Mouse (Mus musculus) stomach, embryonic 14.5 days (tissue): Measurements from ENCODE around the gene Camkv. TPM values are rescaled to one million over a fixed set of nuclear protein-coding genes. Genes with fewer than 3 reads are reported as not detected.

Experiments used
- ATAC-seq: fragments of 200-750 bp; cut with Nextera tagmentation; 2 replicates; pipeline ENCODE4 v1.8.0; 2017; ENCODE audit warnings: low read depth, moderate TSS enrichment; ENCODE audit not compliant: insufficient number of reproducible peaks, insufficient read depth, low FRiP score
- H3K27ac ChIP-seq: fragments of 300-500 bp; sonication (generic); 2 replicates; pipeline ENCODE4 v1.5.1; 2014; ENCODE audit warnings: mild to moderate bottlenecking, low read length, moderate library complexity, mixed read lengths
- H3K27me3 ChIP-seq: fragments of 300-500 bp; sonication (generic); 2 replicates; pipeline ENCODE4 v1.6.1; 2014; ENCODE audit warnings: low read length, control low read depth, mixed read lengths; ENCODE audit not compliant: control insufficient read depth, insufficient read depth
- H3K36me3 ChIP-seq: fragments of 300-500 bp; sonication (generic); 2 replicates; pipeline ENCODE4 v1.6.1; 2014; ENCODE audit warnings: mild to moderate bottlenecking, control low read depth, low read length, moderate library complexity, mixed read lengths; ENCODE audit not compliant: control insufficient read depth, insufficient read depth
- H3K4me1 ChIP-seq: fragments of 300-500 bp; sonication (generic); 2 replicates; pipeline ENCODE4 v1.6.1; 2014; ENCODE audit warnings: low read length, control low read depth, mixed read lengths; ENCODE audit not compliant: control insufficient read depth, insufficient read depth
- H3K4me2 ChIP-seq: fragments of 300-500 bp; sonication (generic); replicated peaks from 2 replicates; pipeline ENCODE4 v1.6.1; 2014; ENCODE audit warnings: low read depth, low read length, control low read depth
- H3K4me3 ChIP-seq: fragments of 300-500 bp; sonication (generic); 2 replicates; pipeline ENCODE4 v1.5.1; 2014; ENCODE audit warnings: low read depth, low read length, control low read depth
- H3K9ac ChIP-seq: fragments of 300-500 bp; sonication (generic); replicated peaks from 2 replicates; pipeline ENCODE4 v1.6.1; 2014; ENCODE audit warnings: low read depth, mild to moderate bottlenecking, control low read depth, low read length, moderate library complexity, mixed read lengths
- H3K9me3 ChIP-seq: fragments of 300-500 bp; sonication (generic); 2 replicates; pipeline ENCODE4 v1.6.1; 2016; ENCODE audit warnings: low read depth, low read length, control low read depth; ENCODE audit not compliant: control insufficient read depth
- WGBS: fragments of 180-500 bp; shearing (Covaris S2); extraction: QIAGEN DNeasy Blood & Tissue Kit; methylation state at CpG from one replicate; pipeline ENCODE4 v1.1.7; 2014; 5-methylcytosine and 5-hydroxymethylcytosine counted together
- polyA plus RNA-seq: library from polyadenylated mRNA; unstranded; fragments of >200 nt; fragmentation: Nextera tagmentation; extraction: Ambion mirVana; gene quantifications from 2 replicates; pipeline ENCODE4 v1.2.1, GENCODE M21; 2014

The Camkv gene
- polyA plus RNA-seq, 1 experiment from 2014 or later: 1.6 TPM

- H3K4me3 ChIP-seq: no peak overlapping the region
- 53% methylated on average over 5 of the region's 5 CpGs for WGBS
- no peak overlapping the region for H3K27ac ChIP-seq
- no peak for ATAC-seq
- H3K4me1 ChIP-seq: peaks cover 20% of the 10 kb centered on the region
- no peak overlapping the region for H3K9ac ChIP-seq
- H3K4me2 ChIP-seq: no peak overlapping the region
- H3K27me3 ChIP-seq: no peaks in the 10 kb centered on the region
- H3K9me3 ChIP-seq: no peaks in the 10 kb centered on the region
- H3K36me3 ChIP-seq: no peaks in the 10 kb centered on the region
Measured at GRCm38 (mm10) chr9:107927749-107928148, 7.7 kb upstream of the Camkv start.

- H3K9ac ChIP-seq: no peak within 1 kb of the TSS
- H3K36me3 ChIP-seq: no peaks in the 10 kb centered on the region
- H3K4me3 ChIP-seq: no peak within 1 kb of the TSS
- H3K4me2 ChIP-seq: no peak within 1 kb of the TSS
- no peaks in the 10 kb centered on the region for H3K9me3 ChIP-seq
- ATAC-seq: no peak
- peaks cover 20% of the 10 kb centered on the region for H3K4me1 ChIP-seq
- WGBS: 65% methylated on average over 3 of the region's 3 CpGs
- H3K27me3 ChIP-seq: no peaks in the 10 kb centered on the region
- no peak within 1 kb of the TSS for H3K27ac ChIP-seq
Measured at GRCm38 (mm10) chr9:107928169-107928568, 7.3 kb upstream of the Camkv start, which contains the start of gene Actl11. Gene Actl11 (plus strand): TSS chr9:107928469.

GRCm38 (mm10) chr9:107932221-107932620, 3.3 kb upstream of the Camkv start:
- no peak overlapping the region for H3K4me3 ChIP-seq
- no peak overlapping the region for H3K27ac ChIP-seq
- H3K4me2 ChIP-seq: no peak overlapping the region
- no peaks in the 10 kb centered on the region for H3K9me3 ChIP-seq
- H3K36me3 ChIP-seq: no peaks in the 10 kb centered on the region
- no peak for ATAC-seq
- WGBS: 77% methylated on average over 4 of the region's 4 CpGs
- peaks cover 20% of the 10 kb centered on the region for H3K4me1 ChIP-seq
- no peak overlapping the region for H3K9ac ChIP-seq
- 0 out of 2 replicates have a peak, but pooled peaks cover 3% of the 10 kb centered on the region for H3K27me3 ChIP-seq

- no peak for ATAC-seq
- WGBS: 85% methylated on average over 11 of the region's 11 CpGs
- peaks cover 12% of the 10 kb centered on the region; the same call in 1 of the 2 replicates for H3K4me1 ChIP-seq
- no peak overlapping the region for H3K27ac ChIP-seq
- no peaks in the 10 kb centered on the region for H3K9me3 ChIP-seq
- H3K36me3 ChIP-seq: no peaks in the 10 kb centered on the region
- H3K9ac ChIP-seq: no peak overlapping the region
- no peak overlapping the region for H3K4me3 ChIP-seq
- no peak overlapping the region for H3K4me2 ChIP-seq
- H3K27me3 ChIP-seq: 0 out of 2 replicates have a peak, but pooled peaks cover 3% of the 10 kb centered on the region
Measured at GRCm38 (mm10) chr9:107934146-107934545, 1.3 kb upstream of the Camkv start.

GRCm38 (mm10) chr9:107935790-107936214, 328 bp downstream of the Camkv start:
- peak overlapping the region; percentile 52 for H3K4me3 ChIP-seq
- ATAC-seq: no peak
- WGBS: under 1% methylated on average over 41 of the region's 41 CpGs
- no peaks in the 10 kb centered on the region for H3K9me3 ChIP-seq
- H3K4me1 ChIP-seq: peaks cover 12% of the 10 kb centered on the region; the same call in 1 of the 2 replicates
- H3K27me3 ChIP-seq: 0 out of 2 replicates have a peak, but pooled peaks cover 3% of the 10 kb centered on the region
- H3K9ac ChIP-seq: peak overlapping the region; percentile 45
- H3K4me2 ChIP-seq: peak overlapping the region; percentile 93
- no peak overlapping the region for H3K27ac ChIP-seq
- H3K36me3 ChIP-seq: no peaks in the 10 kb centered on the region

- Histone ChIP-seq H3K27ac (no peak overlapping the region), H3K4me2 (peak overlapping the region; percentile 93), H3K9ac (peak overlapping the region; percentile 45), H3K27me3 (0 out of 2 replicates have a peak, but pooled peaks cover 3% of the 10 kb centered on the region), H3K36me3 (no peaks in the 10 kb centered on the region), H3K4me1 (peaks cover 12% of the 10 kb centered on the region; the same call in 1 of the 2 replicates), H3K9me3 (no peaks in the 10 kb centered on the region), H3K4me3 (peak overlapping the region; percentile 52)
- ATAC-seq: peak; percentile 44; the same call in 1 of the 2 replicates
- WGBS: 4% methylated on average over 29 of the region's 29 CpGs
Measured at GRCm38 (mm10) chr9:107936215-107936822, 845 bp downstream of the Camkv start.

- Histone ChIP-seq H3K9me3 (no peaks in the 10 kb centered on the region), H3K27me3 (0 out of 2 replicates have a peak, but pooled peaks cover 3% of the 10 kb centered on the region), H3K4me1 (peaks cover 12% of the 10 kb centered on the region; the same call in 1 of the 2 replicates), H3K4me3 (no peak overlapping the region), H3K36me3 (no peaks in the 10 kb centered on the region), H3K4me2 (peak overlapping the region; percentile 93), H3K27ac (no peak overlapping the region), H3K9ac (no peak overlapping the region; the same call in 1 of the 2 replicates)
- ATAC-seq: no peak
- 23% methylated on average over 3 of the region's 3 CpGs for WGBS
Measured at GRCm38 (mm10) chr9:107936831-107937230, 1.4 kb downstream of the Camkv start.

- no peak for ATAC-seq
- no peak overlapping the region for H3K9ac ChIP-seq
- WGBS: 87% methylated on average over 31 of the region's 31 CpGs
Measured at GRCm38 (mm10) chr9:107947241-107948194, 12.0 kb downstream of the Camkv start.

More at GRCm38 (mm10) chr9:107947241-107948194, 12.0 kb downstream of the Camkv start:
- Histone ChIP-seq H3K4me3 (no peak overlapping the region), H3K27ac (no peak overlapping the region), H3K9me3 (no peaks in the 10 kb centered on the region), H3K4me1 (0 out of 2 replicates have a peak, but pooled peaks cover 6% of the 10 kb centered on the region), H3K27me3 (no peaks in the 10 kb centered on the region), H3K4me2 (no peak overlapping the region), H3K36me3 (no peaks in the 10 kb centered on the region)
